ENCODE assay signal across 15 mouse cellular contexts in the genomic region with DNA sequence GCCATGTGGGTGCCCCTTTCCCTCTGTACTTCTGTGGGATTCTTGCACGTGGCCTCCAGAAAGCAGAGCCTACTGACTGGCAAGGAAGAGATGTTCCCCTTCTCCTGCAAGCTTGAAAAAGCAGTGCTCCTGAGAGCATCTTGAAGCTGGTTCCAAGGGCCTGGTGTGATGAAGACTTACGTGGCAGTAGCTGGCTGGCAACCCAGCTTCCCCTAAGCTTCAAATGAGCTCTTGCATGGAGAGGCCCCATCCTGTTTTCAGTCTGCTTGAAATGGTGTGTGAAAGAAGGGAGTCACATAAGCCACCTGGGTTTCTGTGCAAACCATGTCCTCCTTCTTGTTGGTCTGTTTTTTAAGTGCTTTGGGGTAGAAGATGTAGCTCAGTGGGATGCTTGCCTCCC. TPM values are rescaled to one million over a fixed set of nuclear protein-coding genes. Genes with fewer than 3 reads are reported as not detected.
"Had no signal": no experiment of that assay in that cellular context is flagged by ENCODE, and none has a peak within 500 bp of the region (broad histone marks: within the 10 kb centered on the region; RNA-seq: fewer than 3 reads in every experiment).

No protein-coding gene starts in this region.

- H3K4me2 ChIP-seq: lung, embryonic 15.5 days; midbrain, embryonic 11.5 days; midbrain, embryonic 13.5 days; midbrain, embryonic 15.5 days; neural tube, embryonic 12.5 days; stomach, embryonic 15.5 days had no signal

- H3K27ac ChIP-seq: lung, embryonic 15.5 days; macrophage; midbrain, embryonic 13.5 days; midbrain, embryonic 15.5 days; neural tube, embryonic 12.5 days; stomach, embryonic 15.5 days; stomach, postnatal 0 days had no signal

- H3K9ac ChIP-seq: liver, postnatal 0 days; lung, embryonic 15.5 days; midbrain, embryonic 13.5 days; midbrain, embryonic 15.5 days; neural tube, embryonic 12.5 days; stomach, embryonic 15.5 days had no signal

- H3K27me3 ChIP-seq: lung, embryonic 15.5 days; megakaryocyte, embryonic 14.5 days; midbrain, embryonic 13.5 days; midbrain, embryonic 15.5 days; neural tube, embryonic 12.5 days; stomach, embryonic 15.5 days had no signal

- H3K4me3 ChIP-seq: lung, embryonic 15.5 days; megakaryocyte, embryonic 14.5 days; midbrain, embryonic 13.5 days; midbrain, embryonic 15.5 days; neural tube, embryonic 12.5 days; stomach, embryonic 15.5 days had no signal

- H3K4me1 ChIP-seq: lung, embryonic 15.5 days; megakaryocyte, embryonic 14.5 days; midbrain, embryonic 13.5 days; midbrain, embryonic 15.5 days; neural tube, embryonic 12.5 days; stomach, embryonic 15.5 days had no signal

- H3K9me3 ChIP-seq: lung, embryonic 15.5 days; midbrain, embryonic 13.5 days; midbrain, embryonic 15.5 days; neural tube, embryonic 12.5 days; stomach, embryonic 15.5 days had no signal

RNA-seq across cellular contexts. Expression of a gene that starts 32.0 kb away (rescaled TPM):
- total RNA-seq: monocyte, adult 5-6 weeks; neutrophil, adult 5-6 weeks had no signal
- polyA plus RNA-seq: liver, postnatal 0 days; lung, adult 2 months; lung, embryonic 15.5 days; lung, postnatal 0 days; stomach, embryonic 15.5 days; stomach, postnatal 0 days; urinary bladder, adult 2 months had no signal
